In genomic region chr11:5843131-5843530, GRCm38 (mm10) we compare ENCODE assay signal across 21 mouse cellular contexts. TPM values are rescaled to one million over a fixed set of nuclear protein-coding genes. Genes with fewer than 3 reads are reported as not detected.
A peak's percentile ranks its signal among the peaks of the same experiment; 100 is the strongest.
DNase-seq lines count a peak whose midpoint lies in the region; ATAC-seq lines count a peak whose summit lies in the region.
"Had no signal": no experiment of that assay in that cellular context is flagged by ENCODE, and none has a peak within 500 bp of the region (broad histone marks: within the 10 kb centered on the region; RNA-seq: fewer than 3 reads in every experiment).

No protein-coding gene starts in this region.

- H3K9ac ChIP-seq in forebrain, embryonic 11.5 days (ENCODE audit: low read length): no peak overlapping the region
- H3K9ac ChIP-seq in forebrain, embryonic 16.5 days (replicated peaks; ENCODE audit: low read depth, low read length): no peak overlapping the region
- H3K9ac ChIP-seq in hindbrain, embryonic 12.5 days: no peak overlapping the region
- H3K9ac ChIP-seq: embryonic facial prominence, embryonic 12.5 days; forebrain, embryonic 12.5 days; forebrain, postnatal 0 days had no signal

- H3K4me1 ChIP-seq in forebrain, embryonic 11.5 days (replicated peaks; ENCODE audit: control insufficient read depth, insufficient read depth, low read length): no peaks in the 10 kb centered on the region
- H3K4me1 ChIP-seq in forebrain, embryonic 16.5 days (replicated peaks; ENCODE audit: control insufficient read depth, insufficient read depth, low read length): no peaks in the 10 kb centered on the region
- no peaks in the 10 kb centered on the region for H3K4me1 ChIP-seq in hindbrain, embryonic 12.5 days
- H3K4me1 ChIP-seq: embryonic facial prominence, embryonic 12.5 days; forebrain, embryonic 12.5 days had no signal

- no peak for ATAC-seq in forebrain, embryonic 11.5 days (replicated peaks; ENCODE audit: low FRiP score)
- no peak for ATAC-seq in forebrain, embryonic 16.5 days
- ATAC-seq in hindbrain, embryonic 12.5 days (ENCODE audit: low FRiP score): no peak
- ATAC-seq: activated CD4-positive, CD25-positive, alpha-beta regulatory T cell, adult 4 months; forebrain, embryonic 14.5 days; forebrain, postnatal 0 days; Patski had no signal

- H3K27me3 ChIP-seq in forebrain, embryonic 11.5 days (ENCODE audit: control insufficient read depth, insufficient read depth, low read length): no peaks in the 10 kb centered on the region
- H3K27me3 ChIP-seq in forebrain, embryonic 16.5 days (replicated peaks; ENCODE audit: control insufficient read depth, insufficient read depth, low read length): no peaks in the 10 kb centered on the region
- H3K27me3 ChIP-seq in hindbrain, embryonic 12.5 days: no peaks in the 10 kb centered on the region
- H3K27me3 ChIP-seq: embryonic facial prominence, embryonic 12.5 days; forebrain, embryonic 12.5 days; Patski had no signal

- no peak overlapping the region for H3K4me3 ChIP-seq in forebrain, embryonic 11.5 days (ENCODE audit: low read depth, low read length)
- no peak overlapping the region for H3K4me3 ChIP-seq in forebrain, embryonic 16.5 days (replicated peaks; ENCODE audit: low read length)
- no peak overlapping the region for H3K4me3 ChIP-seq in hindbrain, embryonic 12.5 days
- H3K4me3 ChIP-seq: embryonic facial prominence, embryonic 10.5 days; embryonic facial prominence, embryonic 12.5 days; forebrain, embryonic 12.5 days had no signal

- no peaks in the 10 kb centered on the region for H3K36me3 ChIP-seq in forebrain, embryonic 11.5 days (ENCODE audit: control insufficient read depth, insufficient read depth, low read length)
- H3K36me3 ChIP-seq in forebrain, embryonic 16.5 days (ENCODE audit: control insufficient read depth, insufficient read depth): no peaks in the 10 kb centered on the region
- no peaks in the 10 kb centered on the region for H3K36me3 ChIP-seq in hindbrain, embryonic 12.5 days
- H3K36me3 ChIP-seq: embryonic facial prominence, embryonic 10.5 days; embryonic facial prominence, embryonic 12.5 days; forebrain, embryonic 12.5 days; G1E had no signal

- 85% methylated on average over 3 of the region's 3 CpGs for WGBS in forebrain, embryonic 11.5 days
- WGBS in forebrain, embryonic 16.5 days: 77% methylated on average over 3 of the region's 3 CpGs
- 83% methylated on average over 3 of the region's 3 CpGs for WGBS in hindbrain, embryonic 12.5 days

- H3K4me2 ChIP-seq in forebrain, embryonic 11.5 days (ENCODE audit: low read depth, low read length, severe bottlenecking): no peak overlapping the region
- no peak overlapping the region for H3K4me2 ChIP-seq in forebrain, embryonic 16.5 days (ENCODE audit: low read length)
- H3K4me2 ChIP-seq in hindbrain, embryonic 12.5 days (replicated peaks): no peak overlapping the region
- H3K4me2 ChIP-seq: embryonic facial prominence, embryonic 12.5 days; forebrain, embryonic 12.5 days had no signal

- no peaks in the 10 kb centered on the region for H3K9me3 ChIP-seq in forebrain, embryonic 11.5 days (ENCODE audit: control insufficient read depth, low read length)
- no peaks in the 10 kb centered on the region for H3K9me3 ChIP-seq in forebrain, embryonic 16.5 days (ENCODE audit: control insufficient read depth, low read length)
- no peaks in the 10 kb centered on the region for H3K9me3 ChIP-seq in hindbrain, embryonic 12.5 days (replicated peaks)
- H3K9me3 ChIP-seq: embryonic facial prominence, embryonic 10.5 days; embryonic facial prominence, embryonic 12.5 days; forebrain, embryonic 12.5 days had no signal

- H3K27ac ChIP-seq in forebrain, embryonic 11.5 days (ENCODE audit: low read depth, low read length): no peak overlapping the region
- H3K27ac ChIP-seq in forebrain, embryonic 16.5 days (ENCODE audit: low read length): no peak overlapping the region
- no peak overlapping the region for H3K27ac ChIP-seq in hindbrain, embryonic 12.5 days
- H3K27ac ChIP-seq: embryonic facial prominence, embryonic 10.5 days; embryonic facial prominence, embryonic 12.5 days; forebrain, embryonic 12.5 days had no signal

- peak; percentile 11 for DNase-seq in forebrain, embryonic 11.5 days (ENCODE audit: low spot score)
- DNase-seq in ES-CJ7 (ENCODE audit: low read depth, low spot score): peak; percentile 67
- DNase-seq in R1 (ENCODE audit: low read depth, low spot score): peak; percentile 74
- DNase-seq in lung, postnatal 14 days: no peak
- DNase-seq: adrenal gland, adult 8-10 months; adrenal gland, postnatal 25 days; cerebellum, adult 11-12 months; cerebellum, adult 2 months; cerebellum, adult 9-10 months; cerebellum, postnatal 10 days; cerebellum, postnatal 25 days; forebrain, postnatal 0 days had no signal

RNA-seq across cellular contexts. Expression of gene Polm, which starts 5.3 kb away (rescaled TPM):
- polyA plus RNA-seq in forebrain, embryonic 11.5 days (2014; fragmentation: Nextera tagmentation; extraction: Ambion mirVana): 8.8 and 8.9 TPM in 2 replicates
- polyA plus RNA-seq in forebrain, embryonic 16.5 days (2015; fragmentation: Nextera tagmentation; extraction: Ambion mirVana): 8.7 and 8.8 TPM in 2 replicates
- polyA plus RNA-seq in hindbrain, embryonic 12.5 days (2016; fragmentation: Nextera tagmentation; extraction: Ambion mirVana): 8.5 TPM in 2 replicates

RNA-seq across cellular contexts. Expression of gene Aebp1, which starts 18.6 kb away (rescaled TPM):
- 20.4 and 24.9 TPM in 2 replicates for polyA plus RNA-seq in forebrain, embryonic 11.5 days (2014; fragmentation: Nextera tagmentation; extraction: Ambion mirVana)
- 12.6 and 18.5 TPM in 2 replicates for polyA plus RNA-seq in forebrain, embryonic 16.5 days (2015; fragmentation: Nextera tagmentation; extraction: Ambion mirVana)
- polyA plus RNA-seq in hindbrain, embryonic 12.5 days (2016; fragmentation: Nextera tagmentation; extraction: Ambion mirVana): 41.4 and 52.2 TPM in 2 replicates
- polyA plus RNA-seq: G1E had no signal

RNA-seq across cellular contexts. Expression of gene Pold2, which starts 35.0 kb away (rescaled TPM):
- polyA plus RNA-seq in forebrain, embryonic 11.5 days (2014; fragmentation: Nextera tagmentation; extraction: Ambion mirVana): 130 TPM in 2 replicates
- polyA plus RNA-seq in forebrain, embryonic 16.5 days (2015; fragmentation: Nextera tagmentation; extraction: Ambion mirVana): 72.1 and 75.8 TPM in 2 replicates
- 79.6 and 84.1 TPM in 2 replicates for polyA plus RNA-seq in hindbrain, embryonic 12.5 days (2016; fragmentation: Nextera tagmentation; extraction: Ambion mirVana)

RNA-seq across cellular contexts. Expression of gene Pgam2, which starts 39.6 kb away (rescaled TPM):
- polyA plus RNA-seq in forebrain, embryonic 11.5 days (2014; fragmentation: Nextera tagmentation; extraction: Ambion mirVana): 5.3 and 6.5 TPM in 2 replicates
- 1.9 and 2.4 TPM in 2 replicates for polyA plus RNA-seq in forebrain, embryonic 16.5 days (2015; fragmentation: Nextera tagmentation; extraction: Ambion mirVana)
- polyA plus RNA-seq in hindbrain, embryonic 12.5 days (2016; fragmentation: Nextera tagmentation; extraction: Ambion mirVana): 6.6 and 13.2 TPM in 2 replicates

RNA-seq across cellular contexts. Expression of gene Dbnl, which starts 54.8 kb away (rescaled TPM):
- 152 and 157 TPM in 2 replicates for polyA plus RNA-seq in forebrain, embryonic 11.5 days (2014; fragmentation: Nextera tagmentation; extraction: Ambion mirVana)
- polyA plus RNA-seq in forebrain, embryonic 16.5 days (2015; fragmentation: Nextera tagmentation; extraction: Ambion mirVana): 139 and 141 TPM in 2 replicates
- polyA plus RNA-seq in hindbrain, embryonic 12.5 days (2016; fragmentation: Nextera tagmentation; extraction: Ambion mirVana): 145 and 153 TPM in 2 replicates
